Mouse (Mus musculus): ENCODE data around the gene Ttc8.
"Not testable (repeated sequence)": the region's sequence is repeated elsewhere in the genome, so short reads cannot be mapped to it uniquely, and the experiment has no call there.

GRCm38 (mm10) chr12:98951295-98951694 lies 30.9 kb downstream of the Ttc8 start:
- not testable (repeated sequence) for TF ChIP-seq POLR2A (IDR thresholded peaks at IDR 0.05; ENCODE audit: insufficient read length, low read depth); TCF12 (IDR thresholded peaks at IDR 0.05; ENCODE audit: insufficient read depth, poor library complexity, severe bottlenecking); USF1 (IDR thresholded peaks at IDR 0.05; ENCODE audit: low read depth); MAX (IDR thresholded peaks at IDR 0.05; ENCODE audit: low read depth); CEBPB (IDR thresholded peaks at IDR 0.05; ENCODE audit: insufficient read depth, poor library complexity, severe bottlenecking); TCF3 (IDR thresholded peaks at IDR 0.05; ENCODE audit: insufficient read length, low read depth); POLR2AphosphoS2 (IDR thresholded peaks at IDR 0.05; ENCODE audit: insufficient read length, low read depth); E2F4 (IDR thresholded peaks at IDR 0.05; ENCODE audit: insufficient read depth); MYOG (IDR thresholded peaks at IDR 0.05; ENCODE audit: control insufficient read depth in 1 of 3, insufficient read depth in 1 of 3, insufficient read length in 2 of 3, low read depth in 2 of 3); REST (IDR thresholded peaks at IDR 0.05; ENCODE audit: insufficient read depth, insufficient read length)

All from myocyte (in vitro differentiated cells).